Mouse (Mus musculus) ES-Bruce4 (cell line): ENCODE data around the gene Eif2b1.

Experiments
- CTCF ChIP-seq: IDR thresholded peaks from one replicate; pipeline ENCODE4 v1.8.1; 2011; ENCODE audit warnings: low read depth, low read length
- POLR2A ChIP-seq: IDR thresholded peaks from one replicate; pipeline ENCODE4 v1.8.1; 2011; ENCODE audit warnings: low read length; ENCODE audit not compliant: insufficient read depth

DNA sequence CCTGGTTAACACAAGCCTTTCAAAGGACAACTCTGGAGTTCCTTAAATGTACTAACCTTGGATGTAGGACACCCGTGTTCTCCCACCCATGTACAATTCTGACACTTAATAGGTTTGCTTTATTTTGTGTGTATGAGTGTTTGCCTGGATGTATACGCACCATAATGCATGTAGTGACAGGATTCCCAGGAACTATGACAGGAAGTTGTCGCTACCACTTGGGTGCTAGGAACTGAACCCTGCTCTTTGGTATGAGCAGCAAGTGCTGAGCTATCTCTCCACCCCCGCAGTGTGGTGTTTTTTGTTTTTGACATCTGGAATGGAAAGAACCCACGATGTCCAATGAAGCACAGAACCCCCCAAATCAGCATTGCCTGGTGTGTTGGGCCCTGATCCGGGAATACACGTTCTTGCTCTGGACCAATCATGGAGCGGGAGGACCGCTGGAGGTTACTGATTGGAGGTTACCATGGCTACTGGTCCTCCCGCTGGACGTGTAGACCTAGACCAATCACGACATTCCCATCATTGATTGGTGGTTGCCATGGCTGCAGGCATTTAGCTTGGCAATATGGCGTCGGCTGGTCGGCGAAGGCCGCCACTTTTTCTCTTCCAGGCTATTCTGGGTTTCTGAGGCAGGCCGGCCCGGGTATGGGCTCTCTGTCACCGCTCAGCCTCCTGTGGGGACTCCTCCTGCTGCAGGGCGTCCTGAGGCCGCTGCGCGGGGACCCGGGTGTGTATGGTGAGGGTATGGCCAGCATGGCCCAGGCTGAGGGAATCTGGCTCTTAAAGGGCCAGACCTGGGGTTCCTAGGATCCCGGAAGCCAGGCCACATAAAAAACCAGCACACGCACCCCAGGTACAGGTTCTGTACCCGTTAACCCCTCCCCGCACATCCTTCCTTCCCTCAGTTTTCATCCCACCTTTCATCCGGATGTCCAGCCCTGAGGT is 19.6 kb upstream of the Eif2b1 start:
- no peak for TF ChIP-seq POLR2A
- no peak for TF ChIP-seq CTCF
